Mouse (Mus musculus): ENCODE data around the gene Cwf19l1.

GRCm38 (mm10) chr19:44106831-44107660 lies 28.6 kb downstream of the Cwf19l1 start, which contains the start of gene Chuk:
- 0 out of 2 replicates have a peak, but pooled peaks have one; percentile 15 for TF ChIP-seq CTCF (IDR thresholded peaks at IDR 0.05; ENCODE audit: borderline replicate concordance, control insufficient read depth, extremely low read depth, insufficient read depth, low read length, poor library complexity)
- TF ChIP-seq POLR2A (IDR thresholded peaks at IDR 0.05; ENCODE audit: control insufficient read depth, extremely low read depth, insufficient read depth, low read length, poor library complexity) = peak; percentile 86
